Mouse (Mus musculus) CH12.LX (cell line): Measurements from ENCODE around the gene Omg. TPM values are rescaled to one million over a fixed set of nuclear protein-coding genes. Genes with fewer than 3 reads are reported as not detected.
A peak's percentile ranks its signal among the peaks of the same experiment; 100 is the strongest.

Source experiments
- DNase-seq: peaks from one replicate; pipeline ENCODE4 v3.0.0-alpha.2; 2013; ENCODE audit errors: extremely low read depth
- H3K27ac ChIP-seq: 2 replicates; pipeline ENCODE4 v1.5.1; 2012; ENCODE audit warnings: low read depth, mild to moderate bottlenecking, control low read depth, moderate library complexity; ENCODE audit not compliant: insufficient read depth
- H3K27me3 ChIP-seq: replicated peaks from 2 replicates; pipeline ENCODE3; 2012; ENCODE audit warnings: inconsistent platforms
- H3K36me3 ChIP-seq, 2 experiments: replicated peaks in 1 of 2; 2 replicates each; pipeline versions ENCODE3 to v1.6.1; 2012; ENCODE audit warnings: inconsistent platforms in 1 of 2, low read length in 1 of 2, mild to moderate bottlenecking in 1 of 2, mixed read lengths in 1 of 2, moderate library complexity in 1 of 2; ENCODE audit not compliant: control insufficient read depth in 1 of 2, insufficient read depth in 1 of 2
- H3K4me1 ChIP-seq, 2 experiments: 2 replicates each; pipeline ENCODE4 v1.6.1; 2012; ENCODE audit warnings: inconsistent platforms in 1 of 2, moderate library complexity in 1 of 2; ENCODE audit not compliant: insufficient read depth in 2 of 2, control insufficient read depth in 1 of 2
- H3K4me2 ChIP-seq: 2 replicates; pipeline ENCODE4 v1.6.1; 2012; ENCODE audit warnings: low read depth, mild to moderate bottlenecking, control low read depth; ENCODE audit not compliant: poor library complexity, insufficient read depth, severe bottlenecking
- H3K4me3 ChIP-seq, 3 experiments: fragments of 150-350 bp in 1 of 3; sonication (generic) in 1 of 3; replicated peaks in 1 of 3; 2 replicates each; pipeline versions ENCODE3 to v1.5.1; 2011 to 2012; ENCODE audit warnings: low read depth in 2 of 3, low read length in 2 of 3, mild to moderate bottlenecking in 2 of 3, moderate library complexity in 2 of 3, control low read depth in 1 of 3, improper control_type of control experiment in 1 of 3, inconsistent platforms in 1 of 3, mixed read lengths in 1 of 3; ENCODE audit not compliant: poor library complexity in 1 of 3
- H3K79me2 ChIP-seq: replicated peaks from 2 replicates; pipeline ENCODE4 v1.6.1; 2012; ENCODE audit warnings: mild to moderate bottlenecking, moderate library complexity; ENCODE audit not compliant: control insufficient read depth, poor library complexity, insufficient read depth, severe bottlenecking; ENCODE audit errors: extremely low read depth
- H3K9ac ChIP-seq: 2 replicates; pipeline ENCODE4 v1.6.1; 2012; ENCODE audit warnings: low read depth, mild to moderate bottlenecking, control low read depth, moderate library complexity; ENCODE audit not compliant: insufficient read depth
- H3K9me3 ChIP-seq: replicated peaks from 2 replicates; pipeline ENCODE3; 2012; ENCODE audit warnings: low read length, inconsistent platforms, mixed read lengths
- BHLHE40 ChIP-seq: IDR thresholded peaks from 2 replicates; pipeline ENCODE4 v1.6.1; 2011; ENCODE audit warnings: mild to moderate bottlenecking, low read depth, low read length, improper control_type of control experiment
- CHD1 ChIP-seq: IDR thresholded peaks from 2 replicates; pipeline ENCODE4 v1.6.1; 2012; ENCODE audit warnings: low read depth, low read length, improper control_type of control experiment, inconsistent platforms
- ETS1 ChIP-seq: conservative IDR thresholded peaks from 2 replicates; pipeline ENCODE4 v1.6.1; 2012; ENCODE audit warnings: low read depth, mild to moderate bottlenecking, inconsistent platforms, low read length, improper control_type of control experiment, moderate library complexity
- HCFC1 ChIP-seq: IDR thresholded peaks from 2 replicates; pipeline ENCODE4 v1.6.1; 2012; ENCODE audit warnings: low read depth, mild to moderate bottlenecking, inconsistent platforms, low read length, improper control_type of control experiment
- IRF4 ChIP-seq: IDR thresholded peaks from 2 replicates; pipeline ENCODE4 v1.6.1; 2014; ENCODE audit warnings: low read depth, mild to moderate bottlenecking, inconsistent platforms, low read length, improper control_type of control experiment
- KAT2A ChIP-seq: IDR thresholded peaks from 2 replicates; pipeline ENCODE4 v1.6.1; 2012; ENCODE audit warnings: low read length, improper control_type of control experiment, inconsistent platforms; ENCODE audit not compliant: insufficient replicate concordance
- MEF2A ChIP-seq: IDR thresholded peaks from 2 replicates; pipeline ENCODE4 v1.6.1; 2014; ENCODE audit warnings: low read depth, mild to moderate bottlenecking, inconsistent platforms, low read length, improper control_type of control experiment, borderline replicate concordance
- MXI1 ChIP-seq: IDR thresholded peaks from 2 replicates; pipeline ENCODE4 v1.6.1; 2011; ENCODE audit warnings: mild to moderate bottlenecking, low read depth, low read length, improper control_type of control experiment
- MYC ChIP-seq: IDR thresholded peaks from 2 replicates; pipeline ENCODE4 v1.6.1; 2011; ENCODE audit warnings: low read depth, mild to moderate bottlenecking, improper control_type of control experiment, low read length
- NELFE ChIP-seq: IDR thresholded peaks from 2 replicates; pipeline ENCODE4 v1.6.1; 2011; ENCODE audit warnings: low read depth, low read length, improper control_type of control experiment
- NRF1 ChIP-seq: IDR thresholded peaks from 2 replicates; pipeline ENCODE4 v1.6.1; 2014; ENCODE audit warnings: low read depth, mild to moderate bottlenecking, inconsistent platforms, low read length, improper control_type of control experiment, moderate library complexity
- PAX5 ChIP-seq: IDR thresholded peaks from 2 replicates; pipeline ENCODE4 v1.6.1; 2012; ENCODE audit warnings: low read length, inconsistent platforms, mixed read lengths
- POLR2AphosphoS2 ChIP-seq: IDR thresholded peaks from 2 replicates; pipeline ENCODE4 v1.6.1; 2011; ENCODE audit warnings: low read depth, low read length, improper control_type of control experiment
- RAD21 ChIP-seq: IDR thresholded peaks from 2 replicates; pipeline ENCODE4 v1.6.1; 2011; ENCODE audit warnings: low read depth, mild to moderate bottlenecking, low read length, improper control_type of control experiment, moderate library complexity
- SIN3A ChIP-seq: IDR thresholded peaks from 2 replicates; pipeline ENCODE4 v1.6.1; 2012; ENCODE audit warnings: low read length, improper control_type of control experiment, inconsistent platforms
- SMC3 ChIP-seq: IDR thresholded peaks from 2 replicates; pipeline ENCODE4 v1.6.1; 2011; ENCODE audit warnings: low read depth, low read length, improper control_type of control experiment
- TCF12 ChIP-seq: IDR thresholded peaks from 2 replicates; pipeline ENCODE4 v1.6.1; 2014; ENCODE audit warnings: low read depth, mild to moderate bottlenecking, inconsistent platforms, low read length, improper control_type of control experiment
- USF1 ChIP-seq: IDR thresholded peaks from 2 replicates; pipeline ENCODE4 v1.6.1; 2014; ENCODE audit warnings: low read depth, mild to moderate bottlenecking, inconsistent platforms, low read length, improper control_type of control experiment
- USF2 ChIP-seq: conservative IDR thresholded peaks from 2 replicates; pipeline ENCODE4 v1.6.1; 2011; ENCODE audit warnings: low read depth, low read length, improper control_type of control experiment
- ZKSCAN1 ChIP-seq: IDR thresholded peaks from 2 replicates; pipeline ENCODE4 v1.6.1; 2012; ENCODE audit warnings: low read depth, inconsistent platforms, low read length, improper control_type of control experiment, borderline replicate concordance
- ZNF384 ChIP-seq: IDR thresholded peaks from 2 replicates; pipeline ENCODE4 v1.6.1; 2012; ENCODE audit warnings: low read depth, low read length, improper control_type of control experiment, inconsistent platforms
- dilution Hi-C: fragments of 300-500 bp; cut with MboI; formaldehyde crosslinking; loops from 2 replicates; pipeline ENCODE4 v1.14.3; 2020; ENCODE audit warnings: low sequenced_read_pairs; ENCODE audit not compliant: extremely low pct_unique_long_range_greater_than_20kb, extremely low pct_ligation_motif_present
- in situ Hi-C: fragments of 300-500 bp; cut with MboI; formaldehyde crosslinking; loops from 3 replicates; pipeline ENCODE4 v1.14.3; 2019; ENCODE audit warnings: low sequenced_read_pairs, low pct_ligation_motif_present, low pct_unique_long_range_greater_than_20kb, mixed read lengths
- polyA plus RNA-seq: library from polyadenylated mRNA; unstranded; fragments of >175 nt; gene quantifications from 2 replicates; pipeline ENCODE4 v1.2.1, GENCODE M21; 2012; ENCODE audit warnings: low read depth; ENCODE audit not compliant: insufficient read length
- total RNA-seq, 2 experiments: library from RNA; depleted of rRNA; stranded (reverse); fragments of 300-350 nt in 1 of 2; fragments of >200 nt in 1 of 2; gene quantifications; 2 replicates each; pipeline ENCODE4 v1.2.3; 2012 to 2014

Gene Omg
- total and polyA plus RNA-seq, 3 experiments = 0.09 to 0.17 (median 0.13) TPM

DNA sequence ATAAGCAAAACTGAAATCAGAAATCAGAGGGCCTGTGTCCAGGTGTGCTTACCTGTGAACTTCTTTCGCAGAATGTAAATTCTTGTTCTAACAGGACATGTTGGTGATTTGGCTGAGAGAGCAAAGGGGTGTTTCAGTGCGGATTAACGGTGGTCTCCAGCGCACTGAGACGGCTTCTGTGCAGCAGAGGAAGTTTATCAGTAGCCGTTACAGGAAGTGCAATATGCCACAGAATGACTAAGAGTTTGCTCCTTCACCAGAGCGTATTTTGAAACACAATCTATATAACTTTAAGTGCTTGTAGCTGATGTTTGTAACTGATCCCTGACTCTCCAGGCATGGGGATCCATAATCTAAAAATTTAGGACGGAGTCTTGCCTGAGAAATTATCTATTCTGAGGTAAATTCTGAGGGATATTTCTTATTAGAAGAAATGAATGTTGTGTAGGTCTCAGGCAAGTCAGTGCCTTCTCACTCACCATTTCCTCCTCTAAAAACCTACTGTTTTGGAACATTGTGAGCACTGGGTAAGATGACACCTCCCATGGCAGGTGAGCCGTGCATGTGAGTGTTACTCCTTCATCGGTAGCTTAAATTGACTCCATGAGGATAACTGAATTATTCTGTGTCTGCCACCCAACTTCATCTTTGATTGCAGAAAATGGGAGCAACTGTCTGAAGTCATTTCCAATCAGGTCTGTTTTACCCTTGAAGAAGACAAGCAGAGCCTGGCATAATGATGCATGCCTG lies 19.9 kb upstream of the Omg start, which contains the start of gene Evi2b (continued):
- TF ChIP-seq RAD21 (no peak), SMC3 (0 out of 2 replicates have a peak, but pooled peaks have one; percentile 1)

DNA sequence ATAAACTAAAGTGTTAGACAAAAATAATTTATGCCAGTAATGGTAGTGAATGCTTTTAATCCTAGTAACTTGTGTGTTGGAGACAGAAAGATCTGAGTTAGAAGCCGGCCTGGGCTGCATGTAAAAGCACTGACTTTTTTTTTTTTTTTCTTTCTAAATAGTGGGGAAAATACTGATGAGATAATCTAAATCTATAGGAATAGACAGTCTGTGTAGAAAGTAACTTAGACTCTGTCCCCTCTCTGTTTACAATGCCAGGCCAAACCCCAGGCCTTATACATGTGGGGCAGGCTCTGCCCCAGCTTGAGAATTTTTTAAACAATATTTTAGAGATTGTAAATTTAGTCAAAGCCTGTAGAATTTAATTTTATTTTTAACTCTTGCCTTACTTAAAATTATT lies 19.1 kb upstream of the Omg start:
- Histone ChIP-seq H3K27me3 (no peaks in the 10 kb centered on the region), H3K36me3 (peaks cover 18 to 38% of the 10 kb centered on the region in 2 experiments), H3K9me3 (no peaks in the 10 kb centered on the region), H3K9ac (peak overlapping the region; percentile 82), H3K4me1 (peaks cover 33 to 66% of the 10 kb centered on the region in 2 experiments), H3K27ac (no peak overlapping the region), H3K4me3 (peak overlapping the region; percentile 20 to 55 (median 45)), H3K79me2 (peaks cover 58% of the 10 kb centered on the region), H3K4me2 (peak overlapping the region; percentile 98; the same call in 1 of the 2 replicates)
- no peak for DNase-seq
- TF ChIP-seq USF1 = no peak
- TF ChIP-seq NRF1 = no peak
- no peak for TF ChIP-seq POLR2AphosphoS2
- peak; percentile 51; the same call in 1 of the 2 replicates for TF ChIP-seq MXI1
- no peak for TF ChIP-seq MYC
- no peak for TF ChIP-seq NELFE
- TF ChIP-seq BHLHE40 = no peak
- no peak for TF ChIP-seq TCF12
- TF ChIP-seq IRF4 = no peak
- TF ChIP-seq CHD1 = peak; percentile 63; the same call in 1 of the 2 replicates
- TF ChIP-seq KAT2A = no peak
- 0 out of 2 replicates have a peak, but pooled peaks have one; percentile 28 for TF ChIP-seq HCFC1
- TF ChIP-seq PAX5 = no peak
- no peak for TF ChIP-seq USF2
- TF ChIP-seq ETS1 = no peak
- peak; percentile 66 for TF ChIP-seq ZNF384
- no peak for TF ChIP-seq ZKSCAN1
- no peak for TF ChIP-seq MEF2A
- no peak for TF ChIP-seq SIN3A
- dilution Hi-C loops = no loop called here
- in situ Hi-C loops = no loop called here
